In the genomic region with DNA sequence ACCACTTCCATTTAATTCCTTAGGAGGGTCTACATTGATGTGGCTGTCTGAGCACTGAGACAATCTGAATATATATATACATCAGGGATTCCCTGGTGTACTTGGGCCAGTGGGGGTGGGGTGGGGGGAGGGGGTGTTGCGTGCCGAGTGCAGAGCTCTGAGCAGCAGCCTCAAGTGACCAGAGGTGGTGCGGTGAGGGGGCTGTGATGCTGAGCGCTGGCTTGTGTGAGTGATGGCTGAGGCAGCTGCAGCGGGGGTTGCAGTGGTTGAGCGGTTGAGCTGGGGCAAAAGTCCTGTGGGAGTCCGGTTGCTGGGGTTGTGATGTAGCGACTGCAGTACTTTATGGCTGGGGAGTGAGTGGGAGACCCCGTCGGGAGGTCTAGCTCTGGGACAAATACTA, we compare ENCODE assay signal across 13 mouse cellular contexts. TPM values are rescaled to one million over a fixed set of nuclear protein-coding genes. Genes with fewer than 3 reads are reported as not detected.
DNase-seq lines count a peak whose midpoint lies in the region; ATAC-seq and TF ChIP-seq lines count a peak whose summit lies in the region.
"Had no signal": no experiment of that assay in that cellular context is flagged by ENCODE, and none has a peak within 500 bp of the region (broad histone marks: within the 10 kb centered on the region; RNA-seq: fewer than 3 reads in every experiment).

No protein-coding gene starts in this region.

- peak; percentile 31 for DNase-seq in embryo, embryonic 10 days (ENCODE audit: low spot score)
- DNase-seq in midbrain, postnatal 0 days (ENCODE audit: low spot score) = no peak
- no peak for DNase-seq in spleen, postnatal 36 days (ENCODE audit: low spot score in 2 of 2)
- no peak for DNase-seq in testis, postnatal 14 days (ENCODE audit: low spot score)
- no peak for DNase-seq in left cerebral cortex, adult 2 months (ENCODE audit: extremely low spot score in 1 of 2, low spot score in 2 of 2)

- peak overlapping the region; percentile 70 for H3K4me3 ChIP-seq in E14TG2a.4 (replicated peaks; ENCODE audit: low read length)
- H3K4me3 ChIP-seq in hindbrain, embryonic 16.5 days (ENCODE audit: low read length) = no peak overlapping the region
- no peak overlapping the region for H3K4me3 ChIP-seq in midbrain, postnatal 0 days (ENCODE audit: low read depth, low read length)
- H3K4me3 ChIP-seq in left cerebral cortex, adult 2 months = no peak overlapping the region
- H3K4me3 ChIP-seq: heart, embryonic 13.5 days; liver, embryonic 15.5 days had no signal

- no peaks in the 10 kb centered on the region for H3K27me3 ChIP-seq in E14TG2a.4 (ENCODE audit: insufficient read depth, low read length)
- no peaks in the 10 kb centered on the region for H3K27me3 ChIP-seq in hindbrain, embryonic 16.5 days (replicated peaks; ENCODE audit: control insufficient read depth, insufficient read depth, low read length)
- H3K27me3 ChIP-seq in midbrain, postnatal 0 days (ENCODE audit: insufficient read depth, low read length) = no peaks in the 10 kb centered on the region
- H3K27me3 ChIP-seq: CH12.LX; liver, embryonic 15.5 days had no signal

- no peak for ATAC-seq in hindbrain, embryonic 16.5 days
- ATAC-seq in midbrain, postnatal 0 days (ENCODE audit: low FRiP score) = 0 out of 2 replicates have a peak, but pooled peaks have one; percentile 41
- ATAC-seq: activated CD4-positive, CD25-positive, alpha-beta regulatory T cell, adult 4 months; intestine, embryonic 16.5 days had no signal

- H3K36me3 ChIP-seq in E14TG2a.4 (ENCODE audit: insufficient read depth, low read length) = peaks cover 22% of the 10 kb centered on the region
- H3K36me3 ChIP-seq in hindbrain, embryonic 16.5 days (ENCODE audit: control insufficient read depth, insufficient read depth, low read length) = no peaks in the 10 kb centered on the region
- no peaks in the 10 kb centered on the region for H3K36me3 ChIP-seq in midbrain, postnatal 0 days (ENCODE audit: insufficient read depth, low read length)
- H3K36me3 ChIP-seq: heart, embryonic 13.5 days; liver, embryonic 15.5 days had no signal

- H3K4me2 ChIP-seq in hindbrain, embryonic 16.5 days (ENCODE audit: low read length) = peak overlapping the region; percentile 22
- H3K4me2 ChIP-seq in midbrain, postnatal 0 days (ENCODE audit: low read depth, low read length, poor library complexity, severe bottlenecking) = peak overlapping the region; percentile 20; the same call in 1 of the 2 replicates
- H3K4me2 ChIP-seq: heart, embryonic 13.5 days; liver, embryonic 15.5 days had no signal

- H3K4me1 ChIP-seq in E14TG2a.4 (replicated peaks; ENCODE audit: low read depth, low read length) = peaks cover 11% of the 10 kb centered on the region
- H3K4me1 ChIP-seq in hindbrain, embryonic 16.5 days (ENCODE audit: control insufficient read depth, insufficient read depth, low read depth, low read length) = 0 out of 2 replicates have a peak, but pooled peaks cover 2% of the 10 kb centered on the region
- H3K4me1 ChIP-seq in midbrain, postnatal 0 days (ENCODE audit: insufficient read depth, low read length) = no peaks in the 10 kb centered on the region
- H3K4me1 ChIP-seq: heart, embryonic 13.5 days; liver, embryonic 15.5 days had no signal

- TF ChIP-seq CTCF in E14TG2a.4 (conservative IDR thresholded peaks at IDR 0.05; ENCODE audit: low read length) = no peak
- TF ChIP-seq CTCF in midbrain, postnatal 0 days (IDR thresholded peaks at IDR 0.05) = no peak
- no peak for TF ChIP-seq CTCF in left cerebral cortex, adult 2 months (IDR thresholded peaks at IDR 0.05)

- H3K27ac ChIP-seq in hindbrain, embryonic 16.5 days (ENCODE audit: low read depth, low read length) = no peak overlapping the region
- H3K27ac ChIP-seq in midbrain, postnatal 0 days (ENCODE audit: low read depth, low read length) = no peak overlapping the region
- H3K27ac ChIP-seq in left cerebral cortex, adult 2 months = no peak overlapping the region
- H3K27ac ChIP-seq: heart, embryonic 13.5 days; liver, embryonic 15.5 days had no signal

- intact Hi-C loops in left cerebral cortex, adult 2 months (cut with DNase I) = no loop called here

- no peaks in the 10 kb centered on the region for H3K9me3 ChIP-seq in E14TG2a.4 (ENCODE audit: low read length)
- H3K9me3 ChIP-seq in hindbrain, embryonic 16.5 days (ENCODE audit: control insufficient read depth, low read length) = no peaks in the 10 kb centered on the region
- no peaks in the 10 kb centered on the region for H3K9me3 ChIP-seq in midbrain, postnatal 0 days (ENCODE audit: low read length)
- H3K9me3 ChIP-seq: heart, embryonic 13.5 days; liver, embryonic 15.5 days had no signal

- no peak overlapping the region; the same call in 1 of the 2 replicates for H3K9ac ChIP-seq in hindbrain, embryonic 16.5 days (ENCODE audit: low read depth, low read length)
- no peak overlapping the region for H3K9ac ChIP-seq in midbrain, postnatal 0 days (replicated peaks; ENCODE audit: low read length, poor library complexity, severe bottlenecking)
- H3K9ac ChIP-seq: heart, embryonic 13.5 days; liver, embryonic 15.5 days had no signal

- WGBS in hindbrain, embryonic 16.5 days = 12% methylated on average over 10 of the region's 10 CpGs
- WGBS in midbrain, postnatal 0 days = 14% methylated on average over 10 of the region's 10 CpGs

RNA-seq across cellular contexts. Expression of a gene that starts 10.7 kb away (rescaled TPM):
- 0.10 TPM in 1 of 2 replicates, not detected in the other for polyA plus RNA-seq in hindbrain, embryonic 16.5 days (2015; fragmentation: Nextera tagmentation; extraction: Ambion mirVana)
- total RNA-seq in midbrain, postnatal 0 days (2014; rRNA removed) = not detected in 2 replicates
- not detected in 2 replicates for polyA plus RNA-seq in midbrain, postnatal 0 days (2015; fragmentation: Nextera tagmentation; extraction: Ambion mirVana)
- total RNA-seq in left cerebral cortex, adult 2 months (2021) = not detected
- total RNA-seq: CH12.LX; megakaryocyte, adult 5-6 weeks had no signal
- polyA plus RNA-seq: activated CD4-positive, CD25-positive, alpha-beta regulatory T cell, adult 4 months; heart, embryonic 13.5 days had no signal

RNA-seq across cellular contexts. Expression of a gene that starts 16.9 kb away (rescaled TPM):
- 0.45 and 0.46 TPM in 2 replicates for polyA plus RNA-seq in hindbrain, embryonic 16.5 days (2015; fragmentation: Nextera tagmentation; extraction: Ambion mirVana)
- total RNA-seq in midbrain, postnatal 0 days (2014; rRNA removed) = 1.3 and 1.6 TPM in 2 replicates
- 0.23 and 0.49 TPM in 2 replicates for polyA plus RNA-seq in midbrain, postnatal 0 days (2015; fragmentation: Nextera tagmentation; extraction: Ambion mirVana)
- under 1 TPM; 0.16 to 0.25 TPM for total RNA-seq in left cerebral cortex, adult 2 months (2021)
- total RNA-seq: CH12.LX; megakaryocyte, adult 5-6 weeks had no signal
- polyA plus RNA-seq: heart, embryonic 13.5 days; intestine, embryonic 16.5 days; liver, embryonic 15.5 days had no signal

RNA-seq across cellular contexts. Expression of a gene that starts 36.1 kb away (rescaled TPM):
- 0.31 and 0.41 TPM in 2 replicates for polyA plus RNA-seq in hindbrain, embryonic 16.5 days (2015; fragmentation: Nextera tagmentation; extraction: Ambion mirVana)
- not detected in 2 replicates for total RNA-seq in midbrain, postnatal 0 days (2014; rRNA removed)
- 0.43 TPM in 1 of 2 replicates, not detected in the other for polyA plus RNA-seq in midbrain, postnatal 0 days (2015; fragmentation: Nextera tagmentation; extraction: Ambion mirVana)
- total RNA-seq in left cerebral cortex, adult 2 months (2021) = 1 to 10 TPM; 1.3 to 1.5 TPM
- total RNA-seq: CH12.LX had no signal

RNA-seq across cellular contexts. Expression of a gene that starts 44.4 kb away (rescaled TPM):
- polyA plus RNA-seq in hindbrain, embryonic 16.5 days (2015; fragmentation: Nextera tagmentation; extraction: Ambion mirVana) = 14.4 and 16.2 TPM in 2 replicates
- 13.9 and 15.5 TPM in 2 replicates for total RNA-seq in midbrain, postnatal 0 days (2014; rRNA removed)
- 4.9 and 5.5 TPM in 2 replicates for polyA plus RNA-seq in midbrain, postnatal 0 days (2015; fragmentation: Nextera tagmentation; extraction: Ambion mirVana)
- 10 to 100 TPM; 14.5 to 16.2 TPM for total RNA-seq in left cerebral cortex, adult 2 months (2021)

RNA-seq across cellular contexts. Expression of a gene that starts 48.0 kb away (rescaled TPM):
- polyA plus RNA-seq in hindbrain, embryonic 16.5 days (2015; fragmentation: Nextera tagmentation; extraction: Ambion mirVana) = 20.6 and 23.0 TPM in 2 replicates
- 36.7 and 40.4 TPM in 2 replicates for total RNA-seq in midbrain, postnatal 0 days (2014; rRNA removed)
- polyA plus RNA-seq in midbrain, postnatal 0 days (2015; fragmentation: Nextera tagmentation; extraction: Ambion mirVana) = 21.2 and 21.6 TPM in 2 replicates
- total RNA-seq in left cerebral cortex, adult 2 months (2021) = 1 to 10 TPM; 8.5 to 8.9 TPM
